Mouse (Mus musculus): ENCODE data around the gene Hist2h2aa2. TPM values are rescaled to one million over a fixed set of nuclear protein-coding genes. Genes with fewer than 3 reads are reported as not detected.
A peak's percentile ranks its signal among the peaks of the same experiment; 100 is the strongest.

Gene Hist2h2aa2
- total RNA-seq, 1 experiment, result 2,531 TPM

DNA sequence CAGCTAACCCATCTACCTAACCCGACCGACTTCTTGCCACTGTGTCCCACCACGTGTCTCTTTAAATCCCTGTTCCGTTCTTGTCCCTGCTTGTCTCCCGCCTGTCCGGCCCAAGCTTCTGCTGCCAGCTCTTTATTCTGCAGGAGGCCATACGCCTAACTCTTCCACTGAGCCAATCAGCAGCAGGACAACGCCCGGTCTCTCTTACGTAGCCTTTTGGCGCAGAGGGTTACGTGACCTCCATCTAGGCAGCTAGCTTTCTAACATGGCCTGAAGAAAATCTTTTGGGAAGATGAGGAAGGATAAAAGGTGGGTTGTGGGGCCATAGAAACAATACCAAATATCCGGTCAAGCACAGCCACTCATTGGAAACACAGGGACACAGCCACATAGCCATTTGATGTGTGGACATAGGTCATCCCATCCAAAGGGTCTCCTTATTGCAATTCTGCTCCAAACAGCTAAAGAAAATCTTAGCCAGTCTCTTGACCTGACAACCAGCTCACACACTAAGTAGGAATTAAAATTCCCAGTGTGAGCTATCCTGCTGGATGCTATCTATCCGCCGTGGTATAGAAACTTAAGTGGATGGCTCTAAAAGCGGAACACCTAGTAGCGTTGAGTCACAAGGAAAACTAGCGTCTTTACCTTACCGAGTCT, 22.3 kb upstream of the Hist2h2aa2 start:
- Histone ChIP-seq H3K9me3 (ENCODE audit: control insufficient read depth, insufficient read depth, low read depth, low read length) (no peaks in the 10 kb centered on the region), H3K4me3 (ENCODE audit: insufficient read depth in 1 of 2, low read depth in 1 of 2, low read length in 2 of 2, poor library complexity in 1 of 2, severe bottlenecking in 1 of 2) (peak overlapping the region; percentile 56 to 74), H3K4me1 (ENCODE audit: control insufficient read depth in 2 of 2, insufficient read depth in 2 of 2, low read length in 2 of 2, poor library complexity in 1 of 2) (peaks cover 0 to 2% of the 10 kb centered on the region in 2 experiments; a peak in 1 of 4 replicates), H3K36me3 (ENCODE audit: control insufficient read depth, insufficient read depth, low read length, poor library complexity, severe bottlenecking) (no peaks in the 10 kb centered on the region), H3K9ac (ENCODE audit: insufficient read depth, low read depth, low read length, poor library complexity, severe bottlenecking) (peak overlapping the region; percentile 90), H3K27ac (ENCODE audit: insufficient read depth, low read depth, low read length, poor library complexity, severe bottlenecking) (peak overlapping the region; percentile 96)
- in situ Hi-C loops (cut with MboI; ENCODE audit: low sequenced_read_pairs in 2 of 2, unreplicated experiment in 2 of 2), result no loop called here
- no peak for DNase-seq (ENCODE audit: low read depth, low spot score)
- TF ChIP-seq CHD2 (IDR thresholded peaks at IDR 0.05; ENCODE audit: low read depth, low read length) (no peak), ZC3H11A (IDR thresholded peaks at IDR 0.05; ENCODE audit: borderline replicate concordance, low read depth, low read length) (no peak), HCFC1 (IDR thresholded peaks at IDR 0.05; ENCODE audit: borderline replicate concordance, insufficient read depth, low read length) (no peak), ZNF384 (IDR thresholded peaks at IDR 0.05; ENCODE audit: low read depth, low read length) (no peak), MAFK (IDR thresholded peaks at IDR 0.05; ENCODE audit: insufficient read depth, low read depth, low read length) (no peak)

DNA sequence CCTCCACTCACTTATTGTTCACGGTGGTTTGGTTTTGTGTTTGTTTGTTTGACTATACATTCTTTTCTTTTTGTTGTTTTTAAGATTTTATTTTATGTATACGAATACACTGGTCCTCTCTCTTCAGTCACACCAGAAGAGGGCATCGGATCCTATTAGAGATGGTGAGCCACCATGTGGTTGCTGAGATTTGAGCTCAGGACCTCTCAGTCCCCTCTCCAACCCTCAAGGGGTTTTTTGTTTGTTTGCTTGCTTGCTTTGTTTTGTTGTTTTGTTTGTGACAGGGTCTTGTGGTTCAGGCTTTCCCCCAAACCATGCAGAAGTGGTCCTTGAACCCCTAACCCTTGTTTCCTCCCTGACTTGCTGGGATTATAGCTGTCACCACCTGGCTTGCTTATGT, 21.5 kb upstream of the Hist2h2aa2 start:
- Histone ChIP-seq H3K4me3 (ENCODE audit: insufficient read depth in 1 of 2, low read depth in 1 of 2, low read length in 2 of 2, poor library complexity in 1 of 2, severe bottlenecking in 1 of 2) (peak overlapping the region; percentile 56 to 74), H3K9ac (ENCODE audit: insufficient read depth, low read depth, low read length, poor library complexity, severe bottlenecking) (peak overlapping the region; percentile 90), H3K4me1 (ENCODE audit: control insufficient read depth in 2 of 2, insufficient read depth in 2 of 2, low read length in 2 of 2, poor library complexity in 1 of 2) (peaks cover 0 to 2% of the 10 kb centered on the region in 2 experiments; a peak in 1 of 4 replicates), H3K27ac (ENCODE audit: insufficient read depth, low read depth, low read length, poor library complexity, severe bottlenecking) (peak overlapping the region; percentile 96), H3K9me3 (ENCODE audit: control insufficient read depth, insufficient read depth, low read depth, low read length) (no peaks in the 10 kb centered on the region), H3K36me3 (ENCODE audit: control insufficient read depth, insufficient read depth, low read length, poor library complexity, severe bottlenecking) (no peaks in the 10 kb centered on the region)
- TF ChIP-seq ZNF384 (IDR thresholded peaks at IDR 0.05; ENCODE audit: low read depth, low read length) (no peak), ZC3H11A (IDR thresholded peaks at IDR 0.05; ENCODE audit: borderline replicate concordance, low read depth, low read length) (no peak), HCFC1 (IDR thresholded peaks at IDR 0.05; ENCODE audit: borderline replicate concordance, insufficient read depth, low read length) (no peak), MAFK (IDR thresholded peaks at IDR 0.05; ENCODE audit: insufficient read depth, low read depth, low read length) (no peak), CHD2 (IDR thresholded peaks at IDR 0.05; ENCODE audit: low read depth, low read length) (no peak)
- no peak for DNase-seq (ENCODE audit: low read depth, low spot score)
- in situ Hi-C loops (cut with MboI; ENCODE audit: low sequenced_read_pairs in 2 of 2, unreplicated experiment in 2 of 2), result no loop called here

DNA sequence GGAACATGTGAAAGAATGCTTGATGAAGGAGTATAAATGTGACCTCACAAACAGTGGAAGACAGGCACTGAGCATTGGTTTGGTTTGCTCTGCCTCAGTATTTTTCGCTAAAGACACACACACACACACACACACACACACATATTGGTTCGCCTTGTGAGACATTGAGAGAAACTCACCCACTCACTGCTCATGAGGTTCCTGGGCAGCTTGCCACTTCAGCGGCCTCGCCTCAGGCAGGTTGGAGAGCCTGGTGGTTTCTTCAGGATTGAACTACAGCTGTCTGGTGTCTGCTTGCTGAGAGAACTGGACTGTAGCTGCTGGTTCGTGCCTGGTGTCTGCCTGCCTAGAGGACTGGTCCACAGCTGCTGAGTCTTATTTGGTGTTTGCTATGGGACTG, 20.1 kb upstream of the Hist2h2aa2 start:
- DNase-seq (ENCODE audit: low read depth, low spot score), result no peak
- Histone ChIP-seq H3K36me3 (ENCODE audit: control insufficient read depth, insufficient read depth, low read length, poor library complexity, severe bottlenecking) (no peaks in the 10 kb centered on the region), H3K27ac (ENCODE audit: insufficient read depth, low read depth, low read length, poor library complexity, severe bottlenecking) (no peak overlapping the region), H3K4me3 (ENCODE audit: insufficient read depth in 1 of 2, low read depth in 1 of 2, low read length in 2 of 2, poor library complexity in 1 of 2, severe bottlenecking in 1 of 2) (no peak overlapping the region), H3K9ac (ENCODE audit: insufficient read depth, low read depth, low read length, poor library complexity, severe bottlenecking) (no peak overlapping the region), H3K9me3 (ENCODE audit: control insufficient read depth, insufficient read depth, low read depth, low read length) (no peaks in the 10 kb centered on the region), H3K4me1 (ENCODE audit: control insufficient read depth in 2 of 2, insufficient read depth in 2 of 2, low read length in 2 of 2, poor library complexity in 1 of 2) (peaks cover 0 to 2% of the 10 kb centered on the region in 2 experiments; a peak in 1 of 4 replicates)
- in situ Hi-C loops (cut with MboI; ENCODE audit: low sequenced_read_pairs in 2 of 2, unreplicated experiment in 2 of 2), result no loop called here
- TF ChIP-seq MAFK (IDR thresholded peaks at IDR 0.05; ENCODE audit: insufficient read depth, low read depth, low read length) (no peak), CHD2 (IDR thresholded peaks at IDR 0.05; ENCODE audit: low read depth, low read length) (no peak), ZNF384 (IDR thresholded peaks at IDR 0.05; ENCODE audit: low read depth, low read length) (no peak), HCFC1 (IDR thresholded peaks at IDR 0.05; ENCODE audit: borderline replicate concordance, insufficient read depth, low read length) (no peak), ZC3H11A (IDR thresholded peaks at IDR 0.05; ENCODE audit: borderline replicate concordance, low read depth, low read length) (no peak)

DNA sequence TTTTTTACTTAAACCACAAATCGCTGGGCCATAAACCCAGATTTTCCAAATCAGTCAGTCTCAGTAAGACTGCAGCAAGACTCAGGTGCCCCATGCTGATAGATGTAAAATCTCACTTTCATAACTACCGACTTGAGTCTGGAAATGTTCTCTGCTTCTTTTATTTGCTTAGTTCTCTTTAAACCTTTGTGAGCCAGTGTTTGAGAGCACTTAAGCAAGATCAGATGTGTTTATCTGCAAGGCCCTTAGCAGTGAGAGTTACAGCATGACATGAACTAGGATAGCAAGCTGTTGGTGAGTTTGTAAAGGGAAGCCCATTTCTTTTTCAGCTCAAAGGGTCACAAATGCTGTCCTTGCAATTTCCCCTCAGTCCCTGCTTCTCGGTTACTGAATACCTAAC, 17.1 kb upstream of the Hist2h2aa2 start:
- Histone ChIP-seq H3K9me3 (ENCODE audit: control insufficient read depth, insufficient read depth, low read depth, low read length) (no peaks in the 10 kb centered on the region), H3K4me1 (ENCODE audit: control insufficient read depth in 2 of 2, insufficient read depth in 2 of 2, low read length in 2 of 2, poor library complexity in 1 of 2) (peaks cover 3 to 4% of the 10 kb centered on the region in 2 experiments; a peak in 1 of 4 replicates), H3K4me3 (ENCODE audit: insufficient read depth in 1 of 2, low read depth in 1 of 2, low read length in 2 of 2, poor library complexity in 1 of 2, severe bottlenecking in 1 of 2) (no peak overlapping the region), H3K9ac (ENCODE audit: insufficient read depth, low read depth, low read length, poor library complexity, severe bottlenecking) (no peak overlapping the region), H3K27ac (ENCODE audit: insufficient read depth, low read depth, low read length, poor library complexity, severe bottlenecking) (no peak overlapping the region), H3K36me3 (ENCODE audit: control insufficient read depth, insufficient read depth, low read length, poor library complexity, severe bottlenecking) (no peaks in the 10 kb centered on the region)
- no peak for TF ChIP-seq MAFK (IDR thresholded peaks at IDR 0.05; ENCODE audit: insufficient read depth, low read depth, low read length)
- DNase-seq (ENCODE audit: low read depth, low spot score), result no peak
- in situ Hi-C loops (cut with MboI; ENCODE audit: low sequenced_read_pairs in 2 of 2, unreplicated experiment in 2 of 2), result no loop called here

Measured in ES-E14 (cell line).